Mouse (Mus musculus) heart, postnatal 0 days (tissue): ENCODE results near the gene Plau.

Experiments
- CTCF ChIP-seq: IDR thresholded peaks from 2 replicates; pipeline ENCODE4 v1.5.1; 2016; ENCODE audit warnings: antibody characterized with exemption, control low read depth, low read depth
- EP300 ChIP-seq: IDR thresholded peaks from 2 replicates; pipeline ENCODE4 v1.6.1; 2016; ENCODE audit warnings: antibody characterized with exemption, low read depth

GRCm38 (mm10) chr14:20871495-20871894 is 35.0 kb downstream of the Plau start:
- TF ChIP-seq EP300 (no peak), CTCF (no peak)
